Mouse (Mus musculus) heart, embryonic 11.5 days (tissue): Measurements from ENCODE around the gene Meltf. TPM values are rescaled to one million over a fixed set of nuclear protein-coding genes. Genes with fewer than 3 reads are reported as not detected.

Experiments used
- ATAC-seq: fragments of 200-750 bp; cut with Nextera tagmentation; replicated peaks from 2 replicates; pipeline ENCODE4 v1.8.0; 2017; ENCODE audit warnings: moderate library complexity; ENCODE audit not compliant: insufficient number of reproducible peaks, low FRiP score, low TSS enrichment
- H3K27ac ChIP-seq: fragments of 300-500 bp; sonication (generic); 2 replicates; pipeline ENCODE4 v1.5.1; 2014; ENCODE audit warnings: mild to moderate bottlenecking, low read depth, low read length
- H3K27me3 ChIP-seq: fragments of 300-500 bp; sonication (generic); 2 replicates; pipeline ENCODE4 v1.6.1; 2014; ENCODE audit warnings: mild to moderate bottlenecking, low read length, mixed read lengths; ENCODE audit not compliant: control insufficient read depth, insufficient read depth
- H3K36me3 ChIP-seq: fragments of 300-500 bp; sonication (generic); 2 replicates; pipeline ENCODE4 v1.6.1; 2014; ENCODE audit warnings: mild to moderate bottlenecking, low read length, moderate library complexity, mixed read lengths; ENCODE audit not compliant: control insufficient read depth, insufficient read depth
- H3K4me1 ChIP-seq: fragments of 300-500 bp; sonication (generic); 2 replicates; pipeline ENCODE4 v1.6.1; 2014; ENCODE audit warnings: low read length; ENCODE audit not compliant: control insufficient read depth, insufficient read depth
- H3K4me2 ChIP-seq: fragments of 300-500 bp; sonication (generic); 2 replicates; pipeline ENCODE4 v1.6.1; 2014; ENCODE audit warnings: mild to moderate bottlenecking, moderate library complexity
- H3K4me3 ChIP-seq: fragments of 300-500 bp; sonication (generic); 2 replicates; pipeline ENCODE4 v1.5.1; 2014; ENCODE audit warnings: low read depth, low read length
- H3K9ac ChIP-seq: fragments of 300-500 bp; sonication (generic); 2 replicates; pipeline ENCODE4 v1.6.1; 2014; ENCODE audit warnings: mild to moderate bottlenecking, low read depth, low read length, moderate library complexity
- H3K9me3 ChIP-seq: fragments of 300-500 bp; sonication (generic); replicated peaks from 2 replicates; pipeline ENCODE4 v1.6.1; 2016; ENCODE audit warnings: low read length; ENCODE audit not compliant: control insufficient read depth
- WGBS: fragments of 180-500 bp; shearing (Covaris S2); extraction: QIAGEN DNeasy Blood & Tissue Kit; methylation state at CpG from one replicate; pipeline ENCODE4 v1.1.7; 2014; ENCODE audit not compliant: insufficient replicate concordance; 5-methylcytosine and 5-hydroxymethylcytosine counted together
- polyA plus RNA-seq: library from polyadenylated mRNA; unstranded; fragments of >200 nt; fragmentation: Nextera tagmentation; extraction: Ambion mirVana; gene quantifications from 2 replicates; pipeline ENCODE4 v1.2.1, GENCODE M21; 2014

The Meltf gene
- polyA plus RNA-seq, 1 experiment from 2014 or later, result not detected

- 20% methylated on average over 13 of the region's 13 CpGs for WGBS
Measured at GRCm38 (mm10) chr16:31934550-31935010, 56.0 kb downstream of the Meltf start.

GRCm38 (mm10) chr16:31935091-31935979 lies 56.7 kb downstream of the Meltf start:
- H3K4me2 ChIP-seq, result peak overlapping the region; percentile 91
- no peak for ATAC-seq
- H3K27me3 ChIP-seq, result peaks cover 45% of the 10 kb centered on the region
- no peak overlapping the region for H3K27ac ChIP-seq
- H3K9me3 ChIP-seq, result no peaks in the 10 kb centered on the region
- H3K9ac ChIP-seq, result peak overlapping the region; percentile 34; the same call in 1 of the 2 replicates
- WGBS, result 4% methylated on average over 36 of the region's 36 CpGs
- peaks cover 15% of the 10 kb centered on the region for H3K4me1 ChIP-seq
- peak overlapping the region; percentile 41 for H3K4me3 ChIP-seq
- no peaks in the 10 kb centered on the region for H3K36me3 ChIP-seq

More at GRCm38 (mm10) chr16:31934550-31935010, 56.0 kb downstream of the Meltf start:
- H3K27ac ChIP-seq, result no peak overlapping the region
- no peak for ATAC-seq
- H3K36me3 ChIP-seq, result no peaks in the 10 kb centered on the region
- peaks cover 46% of the 10 kb centered on the region for H3K27me3 ChIP-seq
- peak overlapping the region; percentile 52 for H3K4me3 ChIP-seq
- peak overlapping the region; percentile 91 for H3K4me2 ChIP-seq
- no peaks in the 10 kb centered on the region for H3K9me3 ChIP-seq
- H3K4me1 ChIP-seq, result peaks cover 15% of the 10 kb centered on the region
- no peak overlapping the region for H3K9ac ChIP-seq

GRCm38 (mm10) chr16:31936568-31936967 lies 58.0 kb downstream of the Meltf start:
- Histone ChIP-seq H3K36me3 (no peaks in the 10 kb centered on the region), H3K27me3 (peaks cover 39% of the 10 kb centered on the region), H3K4me1 (peaks cover 15% of the 10 kb centered on the region), H3K4me2 (no peak overlapping the region), H3K27ac (no peak overlapping the region), H3K9me3 (no peaks in the 10 kb centered on the region), H3K4me3 (no peak overlapping the region), H3K9ac (no peak overlapping the region)
- WGBS, result 76% methylated on average over 4 of the region's 4 CpGs
- ATAC-seq, result no peak

- Histone ChIP-seq H3K27me3 (peaks cover 26% of the 10 kb centered on the region), H3K9ac (no peak overlapping the region), H3K4me1 (peaks cover 11% of the 10 kb centered on the region), H3K9me3 (no peaks in the 10 kb centered on the region), H3K27ac (no peak overlapping the region), H3K4me2 (no peak overlapping the region), H3K36me3 (no peaks in the 10 kb centered on the region), H3K4me3 (no peak overlapping the region)
- WGBS, result 60% methylated on average over 6 of the region's 6 CpGs
- ATAC-seq, result no peak
Measured at GRCm38 (mm10) chr16:31938856-31939255, 60.2 kb downstream of the Meltf start.

DNA sequence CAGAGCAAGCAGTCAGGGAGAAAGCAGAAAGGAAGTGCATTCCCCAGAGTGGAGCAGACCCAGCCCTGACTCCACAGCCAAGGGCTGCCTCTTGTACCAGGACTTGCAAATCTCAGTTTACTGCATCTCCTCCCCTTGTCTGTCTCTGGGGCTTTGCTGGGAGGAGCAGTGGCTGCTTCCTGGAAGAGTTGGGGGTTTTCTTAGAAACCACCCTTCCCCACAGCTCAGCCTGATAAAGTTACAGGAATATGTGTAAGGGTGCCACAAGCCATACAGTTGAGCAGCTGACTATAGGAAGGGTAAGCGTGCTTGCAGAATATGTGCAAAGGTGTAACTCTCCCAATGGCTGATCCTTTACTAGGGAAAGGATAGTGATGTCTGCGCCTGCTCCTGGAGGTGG lies 62.0 kb downstream of the Meltf start:
- WGBS, result 43% methylated on average over 2 of the region's 2 CpGs
- Histone ChIP-seq H3K27me3 (peaks cover 8% of the 10 kb centered on the region), H3K27ac (no peak overlapping the region), H3K36me3 (no peaks in the 10 kb centered on the region), H3K4me1 (no peaks in the 10 kb centered on the region), H3K4me2 (no peak overlapping the region), H3K4me3 (no peak overlapping the region), H3K9ac (no peak overlapping the region), H3K9me3 (no peaks in the 10 kb centered on the region)
- ATAC-seq, result no peak

DNA sequence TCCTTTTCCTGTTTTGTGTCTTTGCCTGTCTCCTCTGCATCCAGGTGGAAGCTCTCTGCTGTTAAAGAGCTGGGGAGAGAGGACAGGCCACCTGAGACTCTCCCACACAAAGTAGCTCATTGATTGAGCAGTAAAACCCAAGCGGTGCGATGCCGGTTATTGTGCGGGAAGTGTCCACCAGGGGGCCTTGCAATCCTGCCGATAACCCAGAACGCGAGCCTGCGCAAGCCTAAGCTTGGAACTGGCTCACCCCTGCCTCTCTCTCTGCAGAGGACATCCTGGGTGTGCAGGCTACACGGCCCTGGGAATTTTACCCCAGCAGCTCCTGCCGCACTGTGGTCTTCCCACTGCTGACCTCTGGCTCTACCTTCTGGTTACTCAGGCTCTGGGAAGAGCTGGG lies 65.4 kb downstream of the Meltf start:
- H3K9me3 ChIP-seq, result no peaks in the 10 kb centered on the region
- WGBS, result 4% methylated on average over 10 of the region's 10 CpGs

GRCm38 (mm10) chr16:31944698-31945255 lies 66.2 kb downstream of the Meltf start:
- 85% methylated on average over 12 of the region's 12 CpGs for WGBS
- ATAC-seq, result no peak
- no peaks in the 10 kb centered on the region for H3K36me3 ChIP-seq
- H3K27ac ChIP-seq, result no peak overlapping the region
- H3K27me3 ChIP-seq, result no peaks in the 10 kb centered on the region
- H3K4me3 ChIP-seq, result no peak overlapping the region
- no peak overlapping the region for H3K4me2 ChIP-seq
- peaks cover 16% of the 10 kb centered on the region for H3K4me1 ChIP-seq
- H3K9ac ChIP-seq, result no peak overlapping the region
- no peaks in the 10 kb centered on the region for H3K9me3 ChIP-seq

More for the DNA sequence above, 65.4 kb downstream of the Meltf start:
- H3K27ac ChIP-seq, result no peak overlapping the region
- H3K27me3 ChIP-seq, result no peaks in the 10 kb centered on the region
- no peak overlapping the region for H3K4me2 ChIP-seq
- H3K9ac ChIP-seq, result no peak overlapping the region; the same call in 1 of the 2 replicates
- H3K4me3 ChIP-seq, result no peak overlapping the region
- peaks cover 9% of the 10 kb centered on the region for H3K4me1 ChIP-seq
- no peaks in the 10 kb centered on the region for H3K36me3 ChIP-seq
- ATAC-seq, result no peak

GRCm38 (mm10) chr16:31945372-31945771 lies 66.8 kb downstream of the Meltf start:
- WGBS, result 79% methylated on average over 6 of the region's 6 CpGs
- no peaks in the 10 kb centered on the region for H3K9me3 ChIP-seq
- no peak overlapping the region for H3K4me2 ChIP-seq
- no peaks in the 10 kb centered on the region for H3K36me3 ChIP-seq
- no peak overlapping the region for H3K4me3 ChIP-seq
- H3K27me3 ChIP-seq, result no peaks in the 10 kb centered on the region
- peaks cover 16% of the 10 kb centered on the region for H3K4me1 ChIP-seq
- no peak overlapping the region for H3K9ac ChIP-seq
- ATAC-seq, result no peak
- H3K27ac ChIP-seq, result no peak overlapping the region
